Mouse (Mus musculus) embryonic fibroblast, embryonic 13.5 days (primary cell): Measurements from ENCODE around the gene Romo1.

Experiments
- CTCF ChIP-seq: IDR thresholded peaks from 2 replicates; pipeline ENCODE4 v1.5.1; 2011; ENCODE audit warnings: mild to moderate bottlenecking, control low read depth, low read length, moderate library complexity, borderline replicate concordance; ENCODE audit not compliant: insufficient read depth
- POLR2A ChIP-seq: IDR thresholded peaks from 2 replicates; pipeline ENCODE4 v1.6.1; 2011; ENCODE audit warnings: low read depth, mild to moderate bottlenecking, control low read depth, low read length, moderate library complexity

GRCm38 (mm10) chr2:156191540-156191939 is 47.7 kb downstream of the Romo1 start:
- TF ChIP-seq POLR2A (no peak), CTCF (no peak)
